Mouse (Mus musculus): ENCODE data around the gene Pan2.

The Pan2 gene

DNA sequence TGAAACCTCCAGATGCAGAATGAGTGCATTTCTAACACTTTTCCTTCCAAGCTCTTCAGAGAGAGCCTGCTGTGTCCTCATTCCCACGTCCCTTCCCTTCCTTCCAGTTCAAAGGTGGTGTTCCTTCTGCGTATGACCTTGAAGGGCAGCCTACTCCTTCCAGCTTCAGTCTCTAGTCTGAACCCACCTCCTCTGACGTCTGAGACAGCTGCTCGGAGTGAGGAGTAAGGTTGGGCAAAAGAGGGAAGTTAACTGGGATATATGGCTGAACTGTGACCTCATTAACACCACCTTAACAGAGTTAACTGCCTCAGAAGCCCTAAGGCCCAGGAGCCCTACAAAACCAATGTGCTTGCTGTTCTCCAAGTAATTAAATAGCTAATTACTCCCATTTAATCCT lies 67.5 kb downstream of the Pan2 start:
- DNase-seq (ENCODE audit: inconsistent age in 2 of 2, low spot score in 1 of 2) = no peak
